Comparison of ENCODE assay signal across 8 mouse cellular contexts in the genomic region with DNA sequence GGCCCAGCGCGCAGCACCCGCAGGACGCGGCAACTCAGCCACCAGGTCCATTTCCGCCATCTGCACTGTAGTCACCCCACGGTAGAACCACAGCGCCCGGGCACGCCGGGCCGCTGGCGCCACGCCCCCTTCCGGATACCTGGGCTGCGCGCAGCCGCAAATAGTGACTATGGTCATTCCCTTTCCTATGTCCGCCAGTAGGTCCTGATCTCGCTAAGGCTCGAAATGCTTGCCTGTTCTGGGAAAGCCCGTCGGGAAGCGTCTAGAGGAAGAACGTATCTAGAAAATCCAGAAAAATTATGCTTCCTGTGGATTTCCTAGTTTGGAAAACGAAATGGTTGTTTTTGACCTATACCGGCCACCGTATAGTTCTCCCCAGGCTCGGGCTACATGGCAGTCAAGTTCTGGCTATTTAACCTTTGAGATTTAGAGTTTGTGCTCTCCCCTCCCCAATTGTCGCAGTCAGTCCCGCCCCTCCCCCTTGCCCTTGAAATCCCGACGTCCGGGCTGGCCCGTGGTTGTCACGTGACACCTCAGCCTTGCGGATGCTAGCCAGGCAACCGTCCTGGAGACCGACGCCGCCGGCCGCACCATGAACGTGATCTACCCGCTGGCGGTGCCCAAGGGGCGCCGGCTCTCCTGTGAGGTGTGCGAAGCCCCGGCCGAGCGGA. TPM values are rescaled to one million over a fixed set of nuclear protein-coding genes. Genes with fewer than 3 reads are reported as not detected.
DNase-seq lines count a peak whose midpoint lies in the region; ATAC-seq and TF ChIP-seq lines count a peak whose summit lies in the region.

A gene (minus strand): TSS at position 127 of the 671 bp plus-strand sequence.
A gene (plus strand): TSS at position 521 of the 671 bp plus-strand sequence.

- WGBS in forebrain, embryonic 10.5 days = under 1% methylated on average over 52 of the region's 52 CpGs
- under 1% methylated on average over 52 of the region's 52 CpGs for WGBS in heart, embryonic 15.5 days
- under 1% methylated on average over 52 of the region's 52 CpGs for WGBS in liver, embryonic 13.5 days (ENCODE audit: insufficient replicate concordance)
- under 1% methylated on average over 52 of the region's 52 CpGs for WGBS in stomach, embryonic 14.5 days

- in situ Hi-C loops in CH12.LX (cut with MboI; ENCODE audit: low pct_ligation_motif_present, low pct_unique_long_range_greater_than_20kb, low sequenced_read_pairs) = loop anchor here (10.0 kb wide), 1 partner anchor 242 kb away; no protein-coding TSS in a partner anchor

- H3K9ac ChIP-seq in CH12.LX (ENCODE audit: insufficient read depth, low read depth) = peak within 1 kb of the TSS; percentile 82
- H3K9ac ChIP-seq in heart, embryonic 15.5 days = peak within 1 kb of the TSS; percentile 96
- H3K9ac ChIP-seq in liver, embryonic 13.5 days = peak within 1 kb of the TSS; percentile 82
- H3K9ac ChIP-seq in stomach, embryonic 14.5 days (replicated peaks; ENCODE audit: low read depth, low read length) = peak within 1 kb of the TSS; percentile 70

- no peak for TF ChIP-seq EP300 in CH12.LX (IDR thresholded peaks at IDR 0.05; ENCODE audit: low read length)

- H3K4me2 ChIP-seq in CH12.LX (ENCODE audit: insufficient read depth, low read depth, poor library complexity, severe bottlenecking) = peak within 1 kb of the TSS; percentile 81
- peak within 1 kb of the TSS; percentile 93 for H3K4me2 ChIP-seq in heart, embryonic 15.5 days
- H3K4me2 ChIP-seq in liver, embryonic 13.5 days = peak within 1 kb of the TSS; percentile 88
- H3K4me2 ChIP-seq in stomach, embryonic 14.5 days (replicated peaks; ENCODE audit: low read depth, low read length) = peak within 1 kb of the TSS; percentile 91

- no peak for TF ChIP-seq CTCF in CH12.LX (conservative IDR thresholded peaks at IDR 0.05 in 1 of 2, IDR thresholded peaks at IDR 0.05 in 1 of 2; ENCODE audit: low read depth in 2 of 2, low read length in 2 of 2)

- H3K27ac ChIP-seq in CH12.LX (ENCODE audit: insufficient read depth, low read depth) = peak within 1 kb of the TSS; percentile 46; the same call in 1 of the 2 replicates
- peak within 1 kb of the TSS; percentile 89 for H3K27ac ChIP-seq in forebrain, embryonic 10.5 days
- H3K27ac ChIP-seq in heart, embryonic 15.5 days = peak within 1 kb of the TSS; percentile 90
- peak within 1 kb of the TSS; percentile 67 for H3K27ac ChIP-seq in liver, embryonic 13.5 days
- peak within 1 kb of the TSS; percentile 84 for H3K27ac ChIP-seq in stomach, embryonic 14.5 days (ENCODE audit: low read length)

- H3K9me3 ChIP-seq in CH12.LX (replicated peaks; ENCODE audit: low read length) = no peaks in the 10 kb centered on the region
- H3K9me3 ChIP-seq in forebrain, embryonic 10.5 days = no peaks in the 10 kb centered on the region
- H3K9me3 ChIP-seq in heart, embryonic 15.5 days (replicated peaks) = no peaks in the 10 kb centered on the region
- H3K9me3 ChIP-seq in liver, embryonic 13.5 days (replicated peaks) = no peaks in the 10 kb centered on the region
- H3K9me3 ChIP-seq in stomach, embryonic 14.5 days (ENCODE audit: control insufficient read depth, low read depth, low read length) = no peaks in the 10 kb centered on the region

- H3K79me2 ChIP-seq in CH12.LX (replicated peaks; ENCODE audit: control insufficient read depth, extremely low read depth, insufficient read depth, poor library complexity, severe bottlenecking) = no peaks in the 10 kb centered on the region

- peak; percentile 86 for TF ChIP-seq POLR2A in CH12.LX (IDR thresholded peaks at IDR 0.05; ENCODE audit: low read depth, low read length)

- peak; percentile 95 for ATAC-seq in heart, embryonic 15.5 days (replicated peaks; ENCODE audit: insufficient number of reproducible peaks, insufficient read depth, low FRiP score, low read depth)
- ATAC-seq in liver, embryonic 13.5 days (ENCODE audit: low read depth) = peak; percentile 91
- peak; percentile 94 for ATAC-seq in stomach, embryonic 14.5 days (ENCODE audit: insufficient number of reproducible peaks, insufficient read depth, low FRiP score, low read depth)

- H3K27me3 ChIP-seq in CH12.LX (replicated peaks) = no peaks in the 10 kb centered on the region
- peaks cover 20% of the 10 kb centered on the region for H3K27me3 ChIP-seq in forebrain, embryonic 10.5 days (ENCODE audit: poor library complexity, severe bottlenecking)
- no peaks in the 10 kb centered on the region for H3K27me3 ChIP-seq in heart, embryonic 15.5 days
- no peaks in the 10 kb centered on the region; the same call in 1 of the 2 replicates for H3K27me3 ChIP-seq in liver, embryonic 13.5 days
- H3K27me3 ChIP-seq in stomach, embryonic 14.5 days (ENCODE audit: control insufficient read depth, insufficient read depth, low read length) = no peaks in the 10 kb centered on the region

- peaks cover 0 to 16% of the 10 kb centered on the region in 2 experiments for H3K36me3 ChIP-seq in CH12.LX (replicated peaks in 1 of 2; ENCODE audit: control insufficient read depth in 1 of 2, insufficient read depth in 1 of 2, low read length in 1 of 2)
- peaks cover 21% of the 10 kb centered on the region for H3K36me3 ChIP-seq in forebrain, embryonic 10.5 days (replicated peaks)
- no peaks in the 10 kb centered on the region; the same call in 1 of the 2 replicates for H3K36me3 ChIP-seq in heart, embryonic 15.5 days
- H3K36me3 ChIP-seq in liver, embryonic 13.5 days = no peaks in the 10 kb centered on the region
- no peaks in the 10 kb centered on the region for H3K36me3 ChIP-seq in stomach, embryonic 14.5 days (ENCODE audit: control insufficient read depth, insufficient read depth, low read length)

- TF ChIP-seq RAD21 in CH12.LX (IDR thresholded peaks at IDR 0.05; ENCODE audit: low read depth, low read length) = no peak

- peak within 1 kb of the TSS; percentile 74 to 85 (median 82) for H3K4me3 ChIP-seq in CH12.LX (replicated peaks in 1 of 3; ENCODE audit: low read depth in 2 of 3, low read length in 2 of 3, poor library complexity in 1 of 3)
- peak within 1 kb of the TSS; percentile 77 for H3K4me3 ChIP-seq in forebrain, embryonic 10.5 days
- peak within 1 kb of the TSS; percentile 87 for H3K4me3 ChIP-seq in heart, embryonic 15.5 days
- peak within 1 kb of the TSS; percentile 73 for H3K4me3 ChIP-seq in liver, embryonic 13.5 days (replicated peaks)
- peak within 1 kb of the TSS; percentile 69 for H3K4me3 ChIP-seq in stomach, embryonic 14.5 days (ENCODE audit: low read depth, low read length)

- dilution Hi-C loops in CH12.LX (cut with MboI; ENCODE audit: extremely low pct_ligation_motif_present, extremely low pct_unique_long_range_greater_than_20kb, low sequenced_read_pairs) = no loop called here

- DNase-seq in CH12.LX (ENCODE audit: extremely low read depth) = peak; percentile 84
- peak; percentile 74 for DNase-seq in c-Kit-positive CD71-negative TER-119-negative erythroid progenitor cells, embryonic 14.5 days (ENCODE audit: low read depth)
- DNase-seq in forebrain, embryonic 10.5 days (ENCODE audit: extremely low spot score, low spot score) = peak; percentile 93
- DNase-seq in kidney, postnatal 14 days = peak; percentile 96
- peak; percentile 82 for DNase-seq in liver, embryonic 13.5 days
- DNase-seq in natural killer cell, adult 2 months (ENCODE audit: low spot score in 2 of 2) = peak; percentile 90

- peaks cover 3 to 21% of the 10 kb centered on the region in 2 experiments; a peak in 3 of 4 replicates for H3K4me1 ChIP-seq in CH12.LX (ENCODE audit: control insufficient read depth in 1 of 2, insufficient read depth in 2 of 2)
- peaks cover 22% of the 10 kb centered on the region for H3K4me1 ChIP-seq in forebrain, embryonic 10.5 days
- peaks cover 31% of the 10 kb centered on the region for H3K4me1 ChIP-seq in heart, embryonic 15.5 days (replicated peaks)
- peaks cover 67% of the 10 kb centered on the region for H3K4me1 ChIP-seq in liver, embryonic 13.5 days (replicated peaks)
- H3K4me1 ChIP-seq in stomach, embryonic 14.5 days (ENCODE audit: control insufficient read depth, insufficient read depth, low read length) = peaks cover 6% of the 10 kb centered on the region; the same call in 1 of the 2 replicates

TF ChIP-seq in CH12.LX, 34 proteins besides CTCF, POLR2A, EP300 and RAD21 (continues in another document):
- TF ChIP-seq USF1 (IDR thresholded peaks at IDR 0.05; ENCODE audit: low read depth, low read length) (peak; percentile 94), IRF4 (IDR thresholded peaks at IDR 0.05; ENCODE audit: low read depth, low read length) (peak; percentile 25; the same call in 1 of the 2 replicates), PAX5 (IDR thresholded peaks at IDR 0.05; ENCODE audit: low read length) (no peak), USF2 (conservative IDR thresholded peaks at IDR 0.05; ENCODE audit: low read depth, low read length) (peak; percentile 89), RCOR1 (conservative IDR thresholded peaks at IDR 0.05; ENCODE audit: low read depth, low read length) (no peak), GABPA (IDR thresholded peaks at IDR 0.05; ENCODE audit: insufficient replicate concordance, low read depth, low read length) (no peak), MEF2A (IDR thresholded peaks at IDR 0.05; ENCODE audit: borderline replicate concordance, low read depth, low read length) (peak; percentile 27; the same call in 1 of the 2 replicates), ZMIZ1 (IDR thresholded peaks at IDR 0.05; ENCODE audit: low read depth, low read length) (peak; percentile 66; the same call in 1 of the 2 replicates), ELF1 (IDR thresholded peaks at IDR 0.05; ENCODE audit: low read depth, low read length) (peak; percentile 90), CHD1 (IDR thresholded peaks at IDR 0.05; ENCODE audit: low read depth, low read length) (0 out of 2 replicates have a peak, but pooled peaks have one; percentile 35)

RNA-seq across cellular contexts. Expression of the first gene that starts in this region (rescaled TPM):
- 14.7 and 20.1 TPM in 2 replicates for total RNA-seq in CH12.LX (2012; rRNA removed)
- 20.7 and 22.7 TPM in 2 replicates for total RNA-seq in CH12.LX (2014; rRNA removed)
- 19.1 and 19.3 TPM in 2 replicates for polyA plus RNA-seq in CH12.LX (2012; ENCODE audit: insufficient read length, low read depth)
- polyA plus RNA-seq in forebrain, embryonic 10.5 days (2016; fragmentation: Nextera tagmentation; extraction: Ambion mirVana) = 30.2 and 31.4 TPM in 2 replicates
- 27.0 and 28.8 TPM in 2 replicates for polyA plus RNA-seq in heart, embryonic 15.5 days (2015; fragmentation: Nextera tagmentation; extraction: Ambion mirVana)
- polyA plus RNA-seq in liver, embryonic 13.5 days (2015; fragmentation: Nextera tagmentation; extraction: Ambion mirVana) = 14.9 and 16.0 TPM in 2 replicates
- polyA plus RNA-seq in stomach, embryonic 14.5 days (2014; fragmentation: Nextera tagmentation; extraction: Ambion mirVana) = 31.9 and 33.7 TPM in 2 replicates

RNA-seq across cellular contexts. Expression of the second gene that starts in this region (rescaled TPM):
- total RNA-seq in CH12.LX (2012; rRNA removed) (0.13 and 0.25 TPM in 2 replicates), CH12.LX (2014; rRNA removed) (0.47 and 0.75 TPM in 2 replicates)
- polyA plus RNA-seq in CH12.LX (2012; ENCODE audit: insufficient read length, low read depth) = 0.53 and 1.0 TPM in 2 replicates
- polyA plus RNA-seq in forebrain, embryonic 10.5 days (2016; fragmentation: Nextera tagmentation; extraction: Ambion mirVana) = 0.25 and 0.31 TPM in 2 replicates
- polyA plus RNA-seq in heart, embryonic 15.5 days (2015; fragmentation: Nextera tagmentation; extraction: Ambion mirVana) = 0.15 and 0.28 TPM in 2 replicates
- polyA plus RNA-seq in liver, embryonic 13.5 days (2015; fragmentation: Nextera tagmentation; extraction: Ambion mirVana) = 0.17 TPM in 1 of 2 replicates, not detected in the other
- polyA plus RNA-seq in stomach, embryonic 14.5 days (2014; fragmentation: Nextera tagmentation; extraction: Ambion mirVana) = not detected in 2 replicates

Comparison
In these comparisons a context has a peak if more than half of its experiments do, and no peak if none do; other contexts are left out.
1. Peak in every context shown above with its lines: DNase-seq, ATAC-seq, H3K4me3 ChIP-seq and H3K27ac ChIP-seq.